Mouse (Mus musculus) liver, embryonic 18 days (tissue): Measurements from ENCODE around the gene Arhgef39. TPM values are rescaled to one million over a fixed set of nuclear protein-coding genes. Genes with fewer than 3 reads are reported as not detected.

Experiments used
- polyA plus RNA-seq: library from polyadenylated mRNA; depleted of rRNA; stranded (reverse); fragments of >200 nt; gene quantifications from 2 replicates; pipeline ENCODE4 v1.2.3, GENCODE M21; 2012; rRNA removed

The Arhgef39 gene
- 21.6 and 29.0 TPM in 2 replicates for polyA plus RNA-seq

DNA sequence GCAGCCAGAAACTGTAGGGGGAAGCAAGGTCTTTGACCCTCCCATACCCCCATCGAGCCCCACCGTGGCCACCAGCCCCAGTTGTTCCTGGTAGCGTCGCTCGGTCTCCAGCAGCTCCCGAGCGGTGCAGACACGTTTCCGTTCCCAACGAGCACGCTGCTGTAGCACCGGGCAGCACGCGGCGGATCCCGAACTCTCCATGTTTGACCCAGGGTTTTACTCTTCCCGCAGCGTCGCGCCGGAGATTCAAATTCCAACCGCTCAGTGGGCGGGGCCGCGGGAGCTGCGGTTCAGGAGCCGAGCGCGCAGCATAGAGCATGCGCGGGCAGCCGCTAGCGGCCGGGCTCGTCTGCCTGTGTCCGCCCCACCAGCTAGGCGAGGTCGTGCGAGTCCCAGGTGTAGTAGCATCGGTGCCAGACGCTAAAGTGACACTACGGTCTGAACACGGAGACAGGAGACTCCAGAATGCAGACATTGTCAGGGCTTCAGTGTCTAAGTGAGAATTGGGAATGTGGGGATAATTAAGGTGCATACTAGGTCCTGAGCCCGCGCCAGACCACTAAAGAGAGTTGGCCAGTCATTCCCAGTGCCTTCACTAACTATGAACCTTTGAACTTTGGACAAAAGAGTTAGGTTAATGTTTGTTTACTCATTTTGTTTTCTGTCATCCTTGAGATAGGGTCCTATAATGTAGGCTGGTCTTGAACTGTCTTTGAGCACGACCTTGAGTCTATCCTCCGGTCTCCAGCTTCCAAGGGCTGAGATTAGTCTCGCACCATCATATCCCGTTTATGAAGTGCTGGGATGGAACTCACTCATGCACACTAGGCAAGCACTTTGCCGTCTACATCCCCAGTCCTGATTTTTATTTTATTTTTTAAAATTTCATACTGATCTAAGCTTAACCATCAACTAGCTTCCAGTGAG lies at the start of gene Arhgef39:
Arhgef39 (minus strand) TSS at position 289 of the 927 bp plus-strand sequence.

DNA sequence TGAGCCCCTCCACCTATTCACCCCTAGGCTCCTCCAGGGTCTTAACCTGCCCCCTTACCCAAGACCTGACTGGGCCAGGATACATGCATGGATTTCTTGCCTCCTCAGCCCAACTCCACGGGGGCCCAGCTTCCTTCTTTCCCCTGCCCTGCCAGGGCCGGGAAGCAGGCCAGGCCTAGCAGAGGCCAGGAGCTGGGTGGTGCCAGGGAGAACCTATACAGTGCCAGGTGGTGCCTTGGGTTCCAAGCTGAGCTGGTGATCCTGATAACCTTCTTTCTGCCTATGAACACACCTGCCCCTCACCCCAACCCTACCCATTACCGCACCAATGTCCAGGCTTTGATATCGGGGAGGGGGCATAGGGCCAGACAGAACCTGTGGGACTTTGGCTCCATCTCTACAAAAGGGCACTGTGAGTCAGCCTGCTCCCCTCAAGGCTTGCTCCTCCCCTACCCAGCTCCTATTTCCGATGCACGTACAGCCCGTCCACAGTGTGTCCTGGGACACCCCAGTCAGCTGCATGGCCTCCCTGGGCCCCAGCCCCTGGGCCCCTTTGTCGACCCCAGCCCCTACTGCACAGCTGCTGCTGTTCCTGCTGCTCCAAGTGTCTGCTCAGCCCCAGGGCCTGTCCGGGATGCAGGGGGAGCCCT lies 7.2 kb upstream of the Arhgef39 start, which contains the start of gene Car9:
Car9 (plus strand) TSS at position 431 of the 650 bp plus-strand sequence.

DNA sequence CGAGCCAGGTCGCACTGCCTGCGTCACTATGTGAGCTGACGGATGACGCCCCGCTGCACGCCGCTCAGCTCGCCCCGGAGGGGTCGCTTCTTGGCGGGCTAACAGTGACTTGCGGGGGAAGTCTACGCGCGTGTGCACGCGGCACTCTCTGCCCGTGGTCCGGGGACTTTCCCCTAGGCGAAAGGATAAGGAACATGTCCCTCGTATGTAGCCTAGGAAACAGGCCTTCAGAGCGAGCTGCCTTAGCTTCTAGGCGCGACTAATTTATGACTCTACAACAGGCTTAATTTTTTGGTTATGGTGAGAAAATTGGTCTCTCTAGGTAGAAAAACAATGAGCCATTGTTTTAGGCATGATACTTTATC lies 6.7 kb downstream of the Arhgef39 start, which contains the start of gene Ccdc107:
Ccdc107 (plus strand) TSS at position 80 of the 365 bp plus-strand sequence.

DNA sequence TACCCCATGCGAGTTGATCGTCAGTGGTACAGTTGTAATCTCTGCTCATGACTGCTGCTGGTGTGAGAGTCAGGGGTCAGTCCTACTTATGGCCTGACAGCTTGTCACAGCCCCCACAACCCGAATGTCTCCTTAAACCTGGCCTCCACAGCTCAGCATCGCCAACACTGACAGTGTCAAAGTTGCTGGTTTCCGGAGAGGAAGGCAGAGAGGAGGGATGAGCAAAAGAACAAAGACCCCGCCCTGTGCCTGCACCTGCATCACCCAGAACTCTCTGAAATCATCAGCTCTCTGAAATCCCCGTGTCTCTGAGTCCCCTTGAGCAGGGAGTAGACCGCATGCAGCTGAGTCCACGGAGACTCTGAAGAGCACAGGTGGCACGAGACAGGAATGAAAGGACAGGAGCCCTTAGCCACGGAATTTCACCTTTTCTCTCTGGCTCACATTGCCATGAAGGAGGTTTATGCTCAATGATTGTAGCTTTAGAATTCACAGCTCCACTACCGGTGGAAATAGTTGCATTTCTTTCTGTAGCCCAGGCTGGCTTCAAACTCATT lies 15.9 kb downstream of the Arhgef39 start, which contains the start of gene Sit1:
Sit1 (minus strand) TSS at position 200 of the 557 bp plus-strand sequence.

DNA sequence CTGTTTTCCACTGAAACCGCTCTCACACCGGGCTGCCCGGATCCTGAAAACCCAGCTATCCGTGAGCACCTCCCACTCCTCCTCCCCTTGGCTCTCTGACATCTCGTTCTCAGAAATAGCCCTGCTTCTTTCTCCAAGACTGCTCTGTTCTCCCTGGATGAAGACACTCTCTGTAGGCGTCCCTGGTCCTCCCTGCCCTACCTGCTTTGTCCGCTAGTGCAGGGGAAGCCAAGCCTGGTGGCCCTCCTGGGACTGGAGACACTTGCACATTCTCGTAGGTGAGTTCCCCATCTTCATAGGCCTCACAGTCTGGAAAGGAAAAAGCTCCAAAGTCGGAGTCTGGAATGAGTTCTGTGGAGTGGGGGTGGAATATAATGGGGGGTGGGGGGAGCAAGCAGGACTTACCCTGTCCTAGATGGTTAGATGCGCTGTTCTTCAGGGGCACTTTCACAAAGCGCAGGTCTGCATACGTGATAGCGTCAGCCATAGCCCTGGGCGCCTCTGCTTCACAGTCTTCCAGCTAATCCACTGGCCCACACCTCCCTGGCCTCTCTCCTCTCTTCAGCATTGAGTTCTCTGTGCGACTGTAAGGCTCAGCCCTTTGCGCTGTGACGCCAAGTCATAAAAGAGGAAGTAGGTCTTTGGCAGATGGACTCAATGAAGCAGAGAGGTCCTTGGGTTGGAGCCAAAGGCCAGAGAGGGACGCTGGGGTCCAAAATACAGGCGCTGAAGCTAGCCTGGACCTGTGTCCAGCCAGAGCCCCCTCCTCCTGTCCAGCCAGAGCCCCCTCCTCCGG lies 45.3 kb downstream of the Arhgef39 start, which contains the start of gene Cd72:
Cd72 (minus strand) TSS at position 588 of the 796 bp plus-strand sequence.

Other genes starting within 250 kb of the Arhgef39 start
- gene Atp8b5, start 232.5 kb downstream of the Arhgef39 start, polyA plus RNA-seq = 0.24 and 0.25 TPM in 2 replicates
- gene Rusc2, start 117.7 kb downstream of the Arhgef39 start, polyA plus RNA-seq = 2.9 and 4.0 TPM in 2 replicates
- 0.08 and 0.11 TPM in 2 replicates for gene Fam166b, start 70.6 kb downstream of the Arhgef39 start, polyA plus RNA-seq
- 5.2 and 5.5 TPM in 2 replicates for gene Tesk1, start 57.8 kb downstream of the Arhgef39 start, polyA plus RNA-seq
- 5.9 and 7.6 TPM in 2 replicates for gene Cd72, start 45.1 kb downstream of the Arhgef39 start, polyA plus RNA-seq
- gene Sit1, start 16.0 kb downstream of the Arhgef39 start, polyA plus RNA-seq = 0.66 and 0.95 TPM in 2 replicates
- gene Ccdc107, start 6.8 kb downstream of the Arhgef39 start, polyA plus RNA-seq = 61.8 and 73.3 TPM in 2 replicates
- gene Car9, start 7.3 kb upstream of the Arhgef39 start, polyA plus RNA-seq = 1.2 TPM in 2 replicates
- gene Tpm2, start 24.1 kb upstream of the Arhgef39 start, polyA plus RNA-seq = 7.9 and 9.7 TPM in 2 replicates
- gene Creb3, start 62.6 kb upstream of the Arhgef39 start, polyA plus RNA-seq = 18.2 and 19.5 TPM in 2 replicates
- gene Tln1, start 63.0 kb upstream of the Arhgef39 start, polyA plus RNA-seq = 24.2 and 32.2 TPM in 2 replicates
- gene Rgp1, start 79.0 kb upstream of the Arhgef39 start, polyA plus RNA-seq = 13.1 and 16.8 TPM in 2 replicates
- gene Gba2, start 79.2 kb upstream of the Arhgef39 start, polyA plus RNA-seq = 10.0 and 13.0 TPM in 2 replicates
- 0.04 TPM in 1 of 2 replicates, not detected in the other for gene Msmp, start 84.8 kb upstream of the Arhgef39 start, polyA plus RNA-seq
- gene Npr2, start 132.2 kb upstream of the Arhgef39 start, polyA plus RNA-seq = 2.2 and 2.9 TPM in 2 replicates
- gene Spag8, start 153.9 kb upstream of the Arhgef39 start, polyA plus RNA-seq = 0.25 and 0.35 TPM in 2 replicates
- gene Hint2, start 156.8 kb upstream of the Arhgef39 start, polyA plus RNA-seq = 52.1 and 54.6 TPM in 2 replicates
- 0.26 and 0.30 TPM in 2 replicates for gene Tmem8b, start 169.3 kb upstream of the Arhgef39 start, polyA plus RNA-seq
- under 0.01 and 0.03 TPM in 2 replicates for gene Fam221b, start 169.4 kb upstream of the Arhgef39 start, polyA plus RNA-seq
- gene Olfr70, start 201.1 kb upstream of the Arhgef39 start, polyA plus RNA-seq = not detected in 2 replicates
- gene Olfr71, start 210.6 kb upstream of the Arhgef39 start, polyA plus RNA-seq = not detected in 2 replicates
- 0.28 and 0.39 TPM in 2 replicates for gene Hrct1, start 227.5 kb upstream of the Arhgef39 start, polyA plus RNA-seq
- 0.07 and 0.10 TPM in 2 replicates for gene Spaar, start 230.3 kb upstream of the Arhgef39 start, polyA plus RNA-seq